Mouse (Mus musculus): Measurements from ENCODE around the gene Frmd4a. TPM values are rescaled to one million over a fixed set of nuclear protein-coding genes. Genes with fewer than 3 reads are reported as not detected.

Frmd4a gene
- total and polyA plus RNA-seq, 2 experiments from 2014 or later = 42.5 to 60.2 TPM

GRCm38 (mm10) chr2:4638189-4638588, 620.7 kb downstream of the Frmd4a start:
- Histone ChIP-seq H3K27ac (ENCODE audit: low read depth, low read length) (no peak overlapping the region), H3K4me1 (ENCODE audit: insufficient read depth, low read length) (no peaks in the 10 kb centered on the region), H3K27me3 (ENCODE audit: insufficient read depth, low read length) (no peaks in the 10 kb centered on the region), H3K9ac (replicated peaks; ENCODE audit: low read length, poor library complexity, severe bottlenecking) (no peak overlapping the region), H3K4me3 (ENCODE audit: low read depth, low read length) (no peak overlapping the region), H3K9me3 (ENCODE audit: low read length) (no peaks in the 10 kb centered on the region), H3K4me2 (ENCODE audit: low read depth, low read length, poor library complexity, severe bottlenecking) (no peak overlapping the region), H3K36me3 (ENCODE audit: insufficient read depth, low read length) (peaks cover 52% of the 10 kb centered on the region)
- WGBS = 93% methylated on average over 3 of the region's 3 CpGs
- TF ChIP-seq CTCF (IDR thresholded peaks at IDR 0.05) = no peak
- ATAC-seq (ENCODE audit: low FRiP score) (no peak), DNase-seq (ENCODE audit: low spot score) (no peak)

- Histone ChIP-seq H3K27ac (ENCODE audit: low read depth, low read length) (no peak overlapping the region), H3K9me3 (ENCODE audit: low read length) (no peaks in the 10 kb centered on the region), H3K4me3 (ENCODE audit: low read depth, low read length) (no peak overlapping the region), H3K36me3 (ENCODE audit: insufficient read depth, low read length) (peaks cover 26% of the 10 kb centered on the region), H3K4me1 (ENCODE audit: insufficient read depth, low read length) (no peaks in the 10 kb centered on the region; the same call in 1 of the 2 replicates), H3K27me3 (ENCODE audit: insufficient read depth, low read length) (no peaks in the 10 kb centered on the region), H3K9ac (replicated peaks; ENCODE audit: low read length, poor library complexity, severe bottlenecking) (no peak overlapping the region), H3K4me2 (ENCODE audit: low read depth, low read length, poor library complexity, severe bottlenecking) (no peak overlapping the region)
- DNase-seq (ENCODE audit: low spot score) (no peak), ATAC-seq (ENCODE audit: low FRiP score) (no peak)
- 84% methylated on average over 4 of the region's 4 CpGs for WGBS
- peak; percentile 21; the same call in 1 of the 2 replicates for TF ChIP-seq CTCF (IDR thresholded peaks at IDR 0.05)
Observed at GRCm38 (mm10) chr2:4645066-4645465, 627.5 kb downstream of the Frmd4a start.

GRCm38 (mm10) chr2:4648094-4648493, 630.6 kb downstream of the Frmd4a start:
- ATAC-seq (ENCODE audit: low FRiP score) = no peak
- WGBS = 89% methylated on average over 4 of the region's 4 CpGs
- H3K9me3 ChIP-seq (ENCODE audit: low read length) = no peaks in the 10 kb centered on the region
- H3K4me2 ChIP-seq (ENCODE audit: low read depth, low read length, poor library complexity, severe bottlenecking) = no peak overlapping the region
- no peak overlapping the region for H3K9ac ChIP-seq (replicated peaks; ENCODE audit: low read length, poor library complexity, severe bottlenecking)
- no peak overlapping the region for H3K4me3 ChIP-seq (ENCODE audit: low read depth, low read length)
- no peak overlapping the region for H3K27ac ChIP-seq (ENCODE audit: low read depth, low read length)
- no peaks in the 10 kb centered on the region for H3K27me3 ChIP-seq (ENCODE audit: insufficient read depth, low read length)
- TF ChIP-seq CTCF (IDR thresholded peaks at IDR 0.05) = no peak
- peaks cover 3% of the 10 kb centered on the region for H3K4me1 ChIP-seq (ENCODE audit: insufficient read depth, low read length)
- DNase-seq (ENCODE audit: low spot score) = no peak
- peaks cover 15% of the 10 kb centered on the region for H3K36me3 ChIP-seq (ENCODE audit: insufficient read depth, low read length)

- H3K4me1 ChIP-seq (ENCODE audit: insufficient read depth, low read length) = peaks cover 3% of the 10 kb centered on the region
- 100% methylated on average over 2 of the region's 2 CpGs for WGBS
- peaks cover 11% of the 10 kb centered on the region for H3K36me3 ChIP-seq (ENCODE audit: insufficient read depth, low read length)
- TF ChIP-seq CTCF (IDR thresholded peaks at IDR 0.05) = no peak
- H3K4me2 ChIP-seq (ENCODE audit: low read depth, low read length, poor library complexity, severe bottlenecking) = no peak overlapping the region
- H3K9me3 ChIP-seq (ENCODE audit: low read length) = no peaks in the 10 kb centered on the region
- no peak overlapping the region for H3K9ac ChIP-seq (replicated peaks; ENCODE audit: low read length, poor library complexity, severe bottlenecking)
- no peaks in the 10 kb centered on the region for H3K27me3 ChIP-seq (ENCODE audit: insufficient read depth, low read length)
- DNase-seq (ENCODE audit: low spot score) (no peak), ATAC-seq (ENCODE audit: low FRiP score) (no peak)
- no peak overlapping the region for H3K4me3 ChIP-seq (ENCODE audit: low read depth, low read length)
- no peak overlapping the region for H3K27ac ChIP-seq (ENCODE audit: low read depth, low read length)
Observed at GRCm38 (mm10) chr2:4649646-4650045, 632.1 kb downstream of the Frmd4a start.

GRCm38 (mm10) chr2:4651500-4652285, 634.2 kb downstream of the Frmd4a start, which contains the start of gene Prpf18:
Prpf18 (minus strand) TSS chr2:4652113.
- H3K36me3 ChIP-seq (ENCODE audit: insufficient read depth, low read length) = peaks cover 3% of the 10 kb centered on the region; the same call in 1 of the 2 replicates
- peak within 1 kb of the TSS; percentile 76 for H3K9ac ChIP-seq (replicated peaks; ENCODE audit: low read length, poor library complexity, severe bottlenecking)
- H3K4me2 ChIP-seq (ENCODE audit: low read depth, low read length, poor library complexity, severe bottlenecking) = peak within 1 kb of the TSS; percentile 72
- H3K4me3 ChIP-seq (ENCODE audit: low read depth, low read length) = peak within 1 kb of the TSS; percentile 59
- H3K27ac ChIP-seq (ENCODE audit: low read depth, low read length) = peak within 1 kb of the TSS; percentile 62
- peak; percentile 88 for ATAC-seq (ENCODE audit: low FRiP score)
- WGBS = 1% methylated on average over 40 of the region's 40 CpGs
- H3K4me1 ChIP-seq (ENCODE audit: insufficient read depth, low read length) = peaks cover 3% of the 10 kb centered on the region
- no peaks in the 10 kb centered on the region for H3K27me3 ChIP-seq (ENCODE audit: insufficient read depth, low read length)
- H3K9me3 ChIP-seq (ENCODE audit: low read length) = no peaks in the 10 kb centered on the region
- peak; percentile 95 for DNase-seq (ENCODE audit: low spot score)
- TF ChIP-seq CTCF (IDR thresholded peaks at IDR 0.05) = peak; percentile 89

- H3K27me3 ChIP-seq (ENCODE audit: insufficient read depth, low read length) = no peaks in the 10 kb centered on the region
- WGBS = 83% methylated on average over 2 of the region's 2 CpGs
- H3K9me3 ChIP-seq (ENCODE audit: low read length) = no peaks in the 10 kb centered on the region
- no peak for TF ChIP-seq CTCF (IDR thresholded peaks at IDR 0.05)
- H3K4me2 ChIP-seq (ENCODE audit: low read depth, low read length, poor library complexity, severe bottlenecking) = no peak overlapping the region
- H3K4me3 ChIP-seq (ENCODE audit: low read depth, low read length) = no peak overlapping the region
- ATAC-seq (ENCODE audit: low FRiP score) = no peak
- H3K4me1 ChIP-seq (ENCODE audit: insufficient read depth, low read length) = no peaks in the 10 kb centered on the region
- H3K27ac ChIP-seq (ENCODE audit: low read depth, low read length) = no peak overlapping the region
- no peak overlapping the region for H3K9ac ChIP-seq (replicated peaks; ENCODE audit: low read length, poor library complexity, severe bottlenecking)
- no peak for DNase-seq (ENCODE audit: low spot score)
- H3K36me3 ChIP-seq (ENCODE audit: insufficient read depth, low read length) = no peaks in the 10 kb centered on the region
Observed at GRCm38 (mm10) chr2:4660677-4661076, 643.2 kb downstream of the Frmd4a start.

Data from midbrain, postnatal 0 days (tissue).